Mouse (Mus musculus) liver, embryonic 13.5 days (tissue): Measurements from ENCODE around the gene Kif5c. TPM values are rescaled to one million over a fixed set of nuclear protein-coding genes. Genes with fewer than 3 reads are reported as not detected.

Source experiments
- ATAC-seq: fragments of 200-750 bp; cut with Nextera tagmentation; 2 replicates; pipeline ENCODE4 v1.8.0; 2017; ENCODE audit warnings: low read depth, mild to moderate bottlenecking, moderate number of reproducible peaks, moderate library complexity
- DNase-seq: peaks from one replicate; pipeline ENCODE4 v3.0.0; 2022
- H3K27ac ChIP-seq: fragments of 300-500 bp; sonication (generic); 2 replicates; pipeline ENCODE4 v1.5.1; 2015; ENCODE audit warnings: moderate library complexity, mild to moderate bottlenecking, inconsistent platforms
- H3K27me3 ChIP-seq: fragments of 300-500 bp; sonication (generic); 2 replicates; pipeline ENCODE4 v1.6.1; 2015; ENCODE audit warnings: mild to moderate bottlenecking, inconsistent platforms
- H3K36me3 ChIP-seq: fragments of 300-500 bp; sonication (generic); 2 replicates; pipeline ENCODE4 v1.6.1; 2015; ENCODE audit warnings: mild to moderate bottlenecking, inconsistent platforms
- H3K4me1 ChIP-seq: fragments of 300-500 bp; sonication (generic); replicated peaks from 2 replicates; pipeline ENCODE4 v1.6.1; 2015; ENCODE audit warnings: inconsistent platforms
- H3K4me2 ChIP-seq: fragments of 300-500 bp; sonication (generic); 2 replicates; pipeline ENCODE4 v1.6.1; 2015; ENCODE audit warnings: inconsistent platforms, mild to moderate bottlenecking, moderate library complexity
- H3K4me3 ChIP-seq: fragments of 300-500 bp; sonication (generic); replicated peaks from 2 replicates; pipeline ENCODE4 v1.5.1; 2015; ENCODE audit warnings: mild to moderate bottlenecking, inconsistent platforms
- H3K9ac ChIP-seq: fragments of 300-500 bp; sonication (generic); 2 replicates; pipeline ENCODE4 v1.6.1; 2015; ENCODE audit warnings: mild to moderate bottlenecking, inconsistent platforms
- H3K9me3 ChIP-seq: fragments of 300-500 bp; sonication (generic); replicated peaks from 2 replicates; pipeline ENCODE4 v1.6.1; 2016; ENCODE audit warnings: inconsistent platforms
- WGBS: fragments of 180-500 bp; shearing (Covaris S2); methylation state at CpG from one replicate; pipeline ENCODE4 v1.1.7; 2015; ENCODE audit not compliant: insufficient replicate concordance; 5-methylcytosine and 5-hydroxymethylcytosine counted together
- polyA plus RNA-seq: library from polyadenylated mRNA; unstranded; fragments of >200 nt; fragmentation: Nextera tagmentation; extraction: Ambion mirVana; gene quantifications from 2 replicates; pipeline ENCODE4 v1.2.1, GENCODE M21; 2015

The Kif5c gene
- polyA plus RNA-seq, 1 experiment from 2014 or later, result 0.20 TPM

DNA sequence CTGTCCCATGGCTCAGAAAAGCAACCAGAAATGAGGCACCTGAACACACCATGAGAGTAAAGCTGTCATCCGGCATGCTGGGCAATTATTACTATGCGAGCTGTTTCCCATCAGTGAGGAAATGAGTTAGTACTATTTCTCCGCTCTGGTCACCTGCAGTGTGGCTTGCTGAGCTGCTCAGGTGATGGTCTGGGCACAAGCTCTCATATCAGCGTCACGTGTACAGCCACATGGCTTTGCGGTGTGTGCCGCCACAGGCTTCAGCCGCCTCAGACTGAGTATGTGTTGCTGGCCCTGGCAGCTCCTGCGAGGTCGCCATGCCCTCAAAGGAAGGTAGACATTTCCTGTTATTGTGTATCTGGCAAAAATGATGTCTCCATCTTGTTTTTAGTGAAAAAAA lies 35.5 kb downstream of the Kif5c start:
- H3K9me3 ChIP-seq, result no peaks in the 10 kb centered on the region
- DNase-seq (no peak), ATAC-seq (no peak)
- no peak overlapping the region for H3K9ac ChIP-seq
- H3K27ac ChIP-seq, result no peak overlapping the region
- no peak overlapping the region for H3K4me3 ChIP-seq
- 66% methylated on average over 10 of the region's 10 CpGs for WGBS
- H3K4me1 ChIP-seq, result no peaks in the 10 kb centered on the region
- H3K4me2 ChIP-seq, result no peak overlapping the region
- no peaks in the 10 kb centered on the region for H3K27me3 ChIP-seq
- no peaks in the 10 kb centered on the region for H3K36me3 ChIP-seq

DNA sequence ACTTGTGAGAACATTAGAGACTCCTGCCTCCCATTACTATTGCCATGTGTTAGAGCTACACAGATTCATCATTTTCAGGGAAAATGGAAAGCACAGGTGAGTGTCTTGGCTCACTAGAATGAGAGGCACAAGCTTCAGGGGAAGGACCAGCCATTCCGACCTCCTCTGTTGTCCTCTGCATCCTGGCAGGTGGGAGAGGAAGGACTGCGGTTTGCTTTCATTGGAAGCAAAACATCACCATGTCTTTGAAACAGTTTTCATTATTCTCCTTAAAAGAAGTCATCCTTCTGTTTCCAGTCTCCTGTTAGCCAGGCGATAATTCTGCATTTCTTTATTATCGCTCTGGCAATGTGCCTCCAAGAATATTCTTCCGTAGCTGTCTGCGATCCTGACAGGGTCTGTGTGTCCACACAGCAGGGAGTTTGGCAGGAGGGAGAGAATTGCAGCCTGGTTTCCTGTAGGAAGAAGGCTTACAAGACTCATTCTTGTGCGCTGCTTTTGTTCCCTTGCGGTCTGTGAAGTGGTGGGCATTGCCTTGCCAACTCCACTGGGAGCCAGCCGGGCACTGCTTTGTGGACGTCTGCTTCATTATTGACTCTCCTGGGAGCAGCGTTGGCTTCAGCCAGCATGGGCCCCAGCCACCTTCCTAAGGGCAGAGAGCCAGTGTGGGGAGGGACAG lies 36.2 kb downstream of the Kif5c start:
- H3K4me2 ChIP-seq, result no peak overlapping the region
- H3K4me3 ChIP-seq, result no peak overlapping the region
- no peak overlapping the region for H3K9ac ChIP-seq
- DNase-seq (no peak), ATAC-seq (no peak)
- no peaks in the 10 kb centered on the region for H3K36me3 ChIP-seq
- no peaks in the 10 kb centered on the region for H3K27me3 ChIP-seq
- no peaks in the 10 kb centered on the region for H3K4me1 ChIP-seq
- 68% methylated on average over 11 of the region's 11 CpGs for WGBS
- H3K27ac ChIP-seq, result no peak overlapping the region
- no peaks in the 10 kb centered on the region for H3K9me3 ChIP-seq

DNA sequence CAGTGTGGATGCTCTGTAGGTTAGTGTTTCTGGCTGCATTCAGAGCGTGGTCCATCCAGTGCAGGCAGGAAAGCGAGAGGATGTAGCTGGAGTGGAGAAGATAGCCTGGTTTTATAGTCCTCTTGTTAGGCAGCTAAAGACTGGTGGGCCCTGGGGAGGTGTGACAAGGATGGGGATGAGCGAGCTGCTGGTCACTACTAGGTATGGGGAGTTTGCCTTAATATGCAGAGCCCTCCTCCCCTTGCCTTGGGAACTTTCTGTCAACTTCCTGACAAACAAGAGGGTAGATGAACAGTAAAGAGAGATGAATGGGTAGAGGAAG lies 36.7 kb downstream of the Kif5c start:
- ATAC-seq (no peak), DNase-seq (no peak)
- H3K4me2 ChIP-seq, result no peak overlapping the region
- no peak overlapping the region for H3K4me3 ChIP-seq
- H3K27me3 ChIP-seq, result no peaks in the 10 kb centered on the region
- H3K4me1 ChIP-seq, result no peaks in the 10 kb centered on the region
- WGBS, result 66% methylated on average over 3 of the region's 3 CpGs
- H3K27ac ChIP-seq, result no peak overlapping the region
- H3K9ac ChIP-seq, result no peak overlapping the region
- no peaks in the 10 kb centered on the region for H3K36me3 ChIP-seq
- H3K9me3 ChIP-seq, result no peaks in the 10 kb centered on the region

DNA sequence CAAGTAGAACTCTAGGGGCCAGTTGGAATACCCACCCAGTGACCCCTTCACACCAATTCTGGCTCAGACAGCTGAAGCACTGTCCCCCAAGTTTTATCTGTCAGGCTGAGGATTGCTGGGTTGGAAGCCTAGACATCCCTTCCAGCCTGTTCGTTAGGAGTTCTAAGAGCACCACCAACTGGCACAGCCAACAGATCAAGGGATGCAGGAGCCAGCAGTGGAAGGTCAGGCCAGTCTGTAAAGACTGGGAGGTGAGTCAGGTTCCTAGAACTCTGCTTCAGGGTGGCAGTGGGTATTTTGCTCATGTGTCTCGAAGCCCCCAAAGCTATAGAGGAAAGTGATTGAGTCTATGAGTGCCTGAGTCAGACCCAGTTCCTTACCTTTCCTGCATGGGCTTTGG lies 37.9 kb downstream of the Kif5c start:
- DNase-seq, result no peak
- 57% methylated on average over 2 of the region's 2 CpGs for WGBS

DNA sequence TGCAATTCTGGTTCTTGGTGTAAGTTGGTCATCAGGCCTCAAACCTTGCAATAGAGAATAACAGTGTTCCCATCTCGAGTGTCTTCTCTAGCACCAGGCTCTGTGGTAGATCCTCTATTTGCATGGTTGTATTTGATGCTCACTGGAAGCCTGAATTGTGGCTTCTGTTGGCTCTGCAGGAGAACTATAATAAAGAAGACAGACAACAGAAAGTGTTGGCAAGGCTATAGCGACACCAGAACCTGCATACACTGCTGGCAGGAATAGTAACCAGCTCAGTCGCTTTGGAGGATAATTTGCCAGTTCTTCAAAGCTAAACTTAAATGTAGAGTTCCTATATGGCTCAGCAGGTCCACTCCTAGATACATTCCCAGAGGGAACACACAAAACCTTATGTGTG lies 38.6 kb downstream of the Kif5c start:
- Histone ChIP-seq H3K27me3 (no peaks in the 10 kb centered on the region), H3K9ac (no peak overlapping the region), H3K4me3 (no peak overlapping the region), H3K9me3 (no peaks in the 10 kb centered on the region), H3K27ac (no peak overlapping the region), H3K4me2 (no peak overlapping the region), H3K4me1 (no peaks in the 10 kb centered on the region), H3K36me3 (no peaks in the 10 kb centered on the region)
- ATAC-seq (no peak), DNase-seq (no peak)
- 52% methylated on average over 3 of the region's 3 CpGs for WGBS

More for the DNA sequence above, 37.9 kb downstream of the Kif5c start:
- no peak for ATAC-seq
- no peak overlapping the region for H3K4me2 ChIP-seq
- H3K36me3 ChIP-seq, result no peaks in the 10 kb centered on the region
- H3K27ac ChIP-seq, result no peak overlapping the region
- no peaks in the 10 kb centered on the region for H3K27me3 ChIP-seq
- H3K9ac ChIP-seq, result no peak overlapping the region
- no peak overlapping the region for H3K4me3 ChIP-seq
- no peaks in the 10 kb centered on the region for H3K9me3 ChIP-seq
- H3K4me1 ChIP-seq, result no peaks in the 10 kb centered on the region

DNA sequence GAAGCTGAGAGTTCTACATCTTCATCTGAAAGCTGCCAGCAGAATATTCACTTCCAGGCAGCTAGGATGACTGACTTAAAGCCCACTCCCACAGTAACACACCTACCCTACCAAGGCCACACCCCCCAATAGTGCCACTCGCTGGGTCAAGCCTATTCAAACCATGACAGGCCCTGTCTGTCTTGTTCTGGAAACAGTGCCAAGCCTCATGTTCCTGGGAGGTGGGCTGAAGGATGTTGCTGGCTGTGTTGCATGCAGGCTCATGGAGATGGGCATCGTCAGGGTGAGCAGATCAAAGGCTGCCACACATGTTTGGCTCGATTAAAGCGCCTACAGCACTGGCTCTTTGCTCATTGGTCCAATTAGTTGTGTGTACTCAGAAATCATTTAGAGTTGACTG lies 39.9 kb downstream of the Kif5c start:
- no peaks in the 10 kb centered on the region for H3K27me3 ChIP-seq
- WGBS, result 65% methylated on average over 4 of the region's 4 CpGs
- no peaks in the 10 kb centered on the region for H3K36me3 ChIP-seq
- no peak overlapping the region for H3K27ac ChIP-seq
- no peaks in the 10 kb centered on the region for H3K4me1 ChIP-seq
- no peak for ATAC-seq
- no peak for DNase-seq
- H3K4me2 ChIP-seq, result no peak overlapping the region
- H3K4me3 ChIP-seq, result no peak overlapping the region
- H3K9me3 ChIP-seq, result no peaks in the 10 kb centered on the region
- no peak overlapping the region for H3K9ac ChIP-seq

DNA sequence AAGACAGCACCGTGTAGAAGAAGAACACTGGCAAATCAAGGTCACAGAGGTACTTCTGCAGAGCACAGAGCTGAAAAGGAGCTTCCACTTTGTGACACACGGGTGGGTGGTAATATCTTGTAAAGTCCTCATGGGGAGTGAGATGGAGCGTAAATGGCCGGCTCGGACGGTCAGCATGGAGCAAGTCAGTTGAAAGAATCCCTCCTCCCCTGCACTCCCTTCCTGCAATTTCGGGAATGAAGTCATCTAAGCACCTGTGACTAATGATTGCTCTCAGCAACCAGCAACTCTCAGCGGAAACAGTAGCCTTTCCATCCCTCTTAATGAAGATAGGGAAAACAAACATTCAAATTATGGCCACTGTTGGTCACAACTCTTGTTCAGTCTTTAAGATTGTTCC lies 40.9 kb downstream of the Kif5c start:
- Histone ChIP-seq H3K4me1 (no peaks in the 10 kb centered on the region), H3K9ac (no peak overlapping the region), H3K4me3 (no peak overlapping the region), H3K27ac (no peak overlapping the region), H3K27me3 (no peaks in the 10 kb centered on the region), H3K36me3 (no peaks in the 10 kb centered on the region), H3K4me2 (no peak overlapping the region), H3K9me3 (no peaks in the 10 kb centered on the region)
- DNase-seq, result no peak
- no peak for ATAC-seq
- WGBS, result 46% methylated on average over 8 of the region's 8 CpGs

DNA sequence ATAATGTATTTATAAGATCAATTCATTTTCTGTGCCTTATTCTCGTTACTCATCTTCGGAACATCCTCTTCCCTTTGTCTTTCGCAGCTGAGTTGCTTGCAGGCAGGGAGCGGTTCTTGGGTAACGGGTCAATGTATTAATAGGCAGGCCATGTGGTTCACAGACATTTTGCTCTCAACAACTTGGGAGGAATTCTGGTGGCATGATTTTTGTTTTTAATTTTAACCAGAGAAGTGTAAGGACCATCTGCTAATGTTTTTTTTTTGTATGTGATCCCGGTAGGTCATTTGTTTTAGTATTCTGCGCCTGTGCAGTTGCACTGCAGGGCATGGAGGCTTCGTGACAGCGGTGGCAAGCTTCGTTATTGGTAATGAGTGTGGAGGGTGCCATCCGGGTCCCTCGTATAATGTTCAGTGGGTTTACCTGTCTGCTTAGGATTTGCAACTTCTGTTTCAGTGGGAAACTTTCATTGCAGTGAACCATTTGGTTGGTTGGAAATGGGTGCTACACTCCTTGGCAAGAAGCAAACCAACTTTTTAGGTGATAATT lies 41.4 kb downstream of the Kif5c start:
- Histone ChIP-seq H3K27me3 (no peaks in the 10 kb centered on the region), H3K9ac (no peak overlapping the region), H3K4me3 (no peak overlapping the region), H3K4me1 (no peaks in the 10 kb centered on the region), H3K36me3 (no peaks in the 10 kb centered on the region), H3K4me2 (no peak overlapping the region), H3K9me3 (no peaks in the 10 kb centered on the region), H3K27ac (no peak overlapping the region)
- DNase-seq, result no peak
- WGBS, result 76% methylated on average over 12 of the region's 12 CpGs
- no peak for ATAC-seq

DNA sequence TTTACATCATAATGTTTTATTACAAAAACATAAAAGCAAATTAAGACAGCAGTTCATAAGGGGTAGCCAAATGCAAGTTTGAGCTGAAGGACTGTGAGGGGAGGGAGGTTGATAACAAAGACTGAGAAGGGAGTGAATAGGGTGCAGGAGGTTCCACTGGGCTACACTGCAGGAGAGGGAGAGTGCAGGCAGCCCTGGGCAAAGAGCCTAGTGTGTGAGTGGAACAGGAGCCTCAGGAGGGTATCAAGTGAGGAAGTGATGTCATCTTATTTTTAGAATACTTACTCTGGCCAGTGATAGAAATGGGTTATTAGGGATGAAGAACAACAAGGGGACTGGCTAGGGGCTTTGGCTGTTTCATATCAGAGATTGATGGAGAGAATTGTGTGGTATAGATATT lies 42.2 kb downstream of the Kif5c start:
- H3K9ac ChIP-seq, result no peak overlapping the region
- no peak overlapping the region for H3K4me3 ChIP-seq
- H3K36me3 ChIP-seq, result no peaks in the 10 kb centered on the region
- no peaks in the 10 kb centered on the region for H3K4me1 ChIP-seq
- no peak overlapping the region for H3K4me2 ChIP-seq
- no peak for ATAC-seq
- no peaks in the 10 kb centered on the region for H3K9me3 ChIP-seq
- no peak for DNase-seq
- H3K27me3 ChIP-seq, result no peaks in the 10 kb centered on the region
- H3K27ac ChIP-seq, result no peak overlapping the region

DNA sequence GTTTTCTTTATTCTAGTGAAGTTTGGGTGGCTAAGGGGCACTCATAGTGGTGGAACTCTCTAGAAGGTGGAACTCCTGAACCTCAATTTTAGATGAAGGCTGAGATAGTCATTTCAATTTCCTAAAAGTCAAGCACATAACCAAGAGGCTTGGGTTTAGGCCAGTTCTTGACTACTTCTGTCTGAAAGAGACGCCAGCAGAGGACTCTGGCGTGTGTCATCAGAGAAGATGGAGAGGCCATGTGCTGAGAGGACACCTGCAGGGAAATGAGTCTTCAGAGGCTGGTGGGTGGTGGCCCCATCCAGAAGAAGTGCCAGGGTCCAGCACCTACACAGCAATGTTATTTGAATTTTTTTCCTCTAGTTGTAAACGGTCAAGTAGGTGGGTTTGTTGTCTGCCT lies 42.8 kb downstream of the Kif5c start:
- 73% methylated on average over 3 of the region's 3 CpGs for WGBS
- no peaks in the 10 kb centered on the region for H3K27me3 ChIP-seq
- DNase-seq, result no peak
- no peak overlapping the region for H3K4me2 ChIP-seq
- H3K9ac ChIP-seq, result no peak overlapping the region
- no peaks in the 10 kb centered on the region for H3K4me1 ChIP-seq
- no peak overlapping the region for H3K4me3 ChIP-seq
- no peaks in the 10 kb centered on the region for H3K36me3 ChIP-seq
- no peak overlapping the region for H3K27ac ChIP-seq
- no peak for ATAC-seq
- no peaks in the 10 kb centered on the region for H3K9me3 ChIP-seq

DNA sequence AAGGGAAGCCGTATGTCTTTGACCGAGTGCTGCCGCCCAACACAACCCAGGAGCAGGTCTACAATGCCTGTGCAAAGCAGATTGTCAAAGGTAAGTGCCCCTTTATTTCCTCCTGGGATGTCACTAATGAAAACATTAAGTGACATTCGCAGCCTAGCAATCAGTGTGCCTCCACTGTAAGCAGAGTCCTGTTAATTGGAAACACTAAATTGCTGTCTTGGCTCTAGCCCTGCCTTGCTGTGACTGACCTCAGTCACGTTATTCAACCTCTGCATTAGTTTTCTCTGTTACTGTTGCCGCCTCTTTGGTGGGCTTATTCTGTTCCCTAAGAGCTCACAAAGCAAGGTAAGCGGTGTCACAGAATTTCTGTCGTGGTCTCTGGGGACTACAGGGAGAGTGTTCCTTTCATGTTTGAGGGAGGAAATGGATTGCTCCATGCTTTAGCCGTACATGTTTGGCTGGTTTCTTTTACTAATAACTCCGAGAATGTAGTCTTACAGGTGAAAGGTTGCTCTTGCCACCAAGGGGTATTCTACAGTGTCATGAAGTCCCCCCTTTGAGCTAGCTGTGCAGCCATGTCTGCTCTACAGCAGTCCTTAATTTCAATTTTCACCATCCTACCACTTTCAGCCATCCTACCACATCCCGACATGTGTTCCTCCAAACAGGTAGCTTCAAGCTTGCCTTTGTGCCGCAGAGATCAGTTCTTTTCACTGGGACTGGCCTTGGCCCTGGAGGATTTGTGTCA lies 52.8 kb downstream of the Kif5c start:
- 68% methylated on average over 12 of the region's 12 CpGs for WGBS
- ATAC-seq, result no peak
- no peak for DNase-seq
- Histone ChIP-seq H3K27me3 (no peaks in the 10 kb centered on the region), H3K27ac (no peak overlapping the region), H3K9me3 (no peaks in the 10 kb centered on the region), H3K9ac (no peak overlapping the region), H3K4me3 (no peak overlapping the region), H3K36me3 (no peaks in the 10 kb centered on the region), H3K4me1 (no peaks in the 10 kb centered on the region), H3K4me2 (no peak overlapping the region)

DNA sequence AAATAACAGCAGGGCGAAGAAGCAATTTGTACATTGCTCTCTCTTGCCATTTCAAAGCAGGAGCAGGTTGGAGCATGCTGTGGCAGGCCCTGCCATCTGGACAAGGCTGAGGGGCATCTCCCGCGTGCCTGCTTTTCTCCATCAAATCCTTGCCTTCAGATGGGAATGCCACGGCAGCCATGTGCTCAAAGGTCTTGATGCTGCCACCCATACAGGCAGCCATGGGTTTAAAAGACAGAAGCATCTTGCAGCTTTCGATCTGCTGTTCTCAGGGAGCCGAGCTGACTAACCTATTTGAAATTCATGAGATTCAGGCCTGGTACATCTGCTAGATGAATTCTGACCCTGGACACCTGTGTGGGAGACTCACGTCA lies 53.4 kb downstream of the Kif5c start:
- DNase-seq (no peak), ATAC-seq (no peak)
- Histone ChIP-seq H3K9ac (no peak overlapping the region), H3K4me2 (no peak overlapping the region), H3K27me3 (no peaks in the 10 kb centered on the region), H3K27ac (no peak overlapping the region), H3K36me3 (no peaks in the 10 kb centered on the region), H3K9me3 (no peaks in the 10 kb centered on the region), H3K4me1 (no peaks in the 10 kb centered on the region), H3K4me3 (no peak overlapping the region)
- 62% methylated on average over 7 of the region's 7 CpGs for WGBS
